Mouse (Mus musculus) hindbrain, embryonic 10.5 days (tissue): Measurements from ENCODE around the gene Cdc42bpg. TPM values are rescaled to one million over a fixed set of nuclear protein-coding genes. Genes with fewer than 3 reads are reported as not detected.

Source experiments
- DNase-seq: peaks from one replicate; pipeline ENCODE4 v3.0.0-alpha.2; 2017; ENCODE audit warnings: low spot score
- H3K27ac ChIP-seq: fragments of 300-500 bp; sonication (generic); 2 replicates; pipeline ENCODE4 v1.5.1; 2016; ENCODE audit warnings: mild to moderate bottlenecking, moderate library complexity
- H3K27me3 ChIP-seq: fragments of 300-500 bp; sonication (generic); 2 replicates; pipeline ENCODE4 v1.6.1; 2016; ENCODE audit warnings: mild to moderate bottlenecking; ENCODE audit not compliant: poor library complexity, insufficient read depth, severe bottlenecking
- H3K36me3 ChIP-seq: fragments of 300-500 bp; sonication (generic); 2 replicates; pipeline ENCODE4 v1.6.1; 2016; ENCODE audit warnings: mild to moderate bottlenecking, moderate library complexity
- H3K4me1 ChIP-seq: fragments of 300-500 bp; sonication (generic); replicated peaks from 2 replicates; pipeline ENCODE4 v1.6.1; 2016; ENCODE audit warnings: mild to moderate bottlenecking
- H3K4me3 ChIP-seq: fragments of 300-500 bp; sonication (generic); 2 replicates; pipeline ENCODE4 v1.5.1; 2016; ENCODE audit warnings: mild to moderate bottlenecking, moderate library complexity
- H3K9me3 ChIP-seq: fragments of 300-500 bp; sonication (generic); 2 replicates; pipeline ENCODE4 v1.6.1; 2016; ENCODE audit warnings: mild to moderate bottlenecking, moderate library complexity
- WGBS: fragments of 180-500 bp; shearing (Covaris S2); methylation state at CpG from one replicate; pipeline ENCODE4 v1.1.7; 2016; 5-methylcytosine and 5-hydroxymethylcytosine counted together
- polyA plus RNA-seq: library from polyadenylated mRNA; unstranded; fragments of >200 nt; fragmentation: Nextera tagmentation; extraction: Ambion mirVana; gene quantifications from 2 replicates; pipeline ENCODE4 v1.2.1, GENCODE M21; 2016

The Cdc42bpg gene
- polyA plus RNA-seq, 1 experiment from 2014 or later = 0.37 TPM

GRCm38 (mm10) chr19:6331719-6332516 is 25.7 kb downstream of the Cdc42bpg start:
- peak overlapping the region; percentile 82 for H3K27ac ChIP-seq
- DNase-seq = peak; percentile 58
- peak overlapping the region; percentile 38 for H3K4me3 ChIP-seq
- peaks cover 36% of the 10 kb centered on the region for H3K4me1 ChIP-seq
- no peaks in the 10 kb centered on the region for H3K9me3 ChIP-seq
- no peaks in the 10 kb centered on the region for H3K27me3 ChIP-seq
- peaks cover 5% of the 10 kb centered on the region for H3K36me3 ChIP-seq
- 23% methylated on average over 13 of the region's 13 CpGs for WGBS

GRCm38 (mm10) chr19:6333761-6334595 is 27.7 kb downstream of the Cdc42bpg start:
- no peaks in the 10 kb centered on the region for H3K27me3 ChIP-seq
- peak overlapping the region; percentile 90 for H3K27ac ChIP-seq
- H3K4me1 ChIP-seq = peaks cover 44% of the 10 kb centered on the region
- peaks cover 25% of the 10 kb centered on the region for H3K36me3 ChIP-seq
- H3K4me3 ChIP-seq = peak overlapping the region; percentile 85
- 74% methylated on average over 9 of the region's 9 CpGs for WGBS
- DNase-seq = no peak
- H3K9me3 ChIP-seq = no peaks in the 10 kb centered on the region

GRCm38 (mm10) chr19:6334673-6335457 is 28.6 kb downstream of the Cdc42bpg start, which contains the start of gene Men1:
Men1 (plus strand) TSS chr19:6334979.
- Histone ChIP-seq H3K27ac (peak within 1 kb of the TSS; percentile 90), H3K9me3 (no peaks in the 10 kb centered on the region), H3K36me3 (peaks cover 34% of the 10 kb centered on the region), H3K4me3 (peak within 1 kb of the TSS; percentile 85), H3K4me1 (peaks cover 52% of the 10 kb centered on the region), H3K27me3 (no peaks in the 10 kb centered on the region)
- peak; percentile 95 for DNase-seq
- under 1% methylated on average over 43 of the region's 43 CpGs for WGBS

GRCm38 (mm10) chr19:6335458-6335827 is 29.2 kb downstream of the Cdc42bpg start:
- H3K4me1 ChIP-seq = peaks cover 57% of the 10 kb centered on the region
- peak overlapping the region; percentile 85 for H3K4me3 ChIP-seq
- H3K27ac ChIP-seq = peak overlapping the region; percentile 90
- no peaks in the 10 kb centered on the region for H3K27me3 ChIP-seq
- no peaks in the 10 kb centered on the region for H3K9me3 ChIP-seq
- peaks cover 40% of the 10 kb centered on the region for H3K36me3 ChIP-seq
- under 1% methylated on average over 25 of the region's 25 CpGs for WGBS
- DNase-seq = no peak

- 93% methylated on average over 10 of the region's 10 CpGs for WGBS
- H3K4me3 ChIP-seq = peak overlapping the region; percentile 85
- H3K36me3 ChIP-seq = peaks cover 42% of the 10 kb centered on the region
Observed at GRCm38 (mm10) chr19:6336920-6337319, 30.7 kb downstream of the Cdc42bpg start.

GRCm38 (mm10) chr19:6338171-6338570 is 31.9 kb downstream of the Cdc42bpg start:
- no peak overlapping the region; the same call in 1 of the 2 replicates for H3K4me3 ChIP-seq
- no peak overlapping the region for H3K27ac ChIP-seq
- H3K27me3 ChIP-seq = peaks cover 5% of the 10 kb centered on the region; the same call in 1 of the 2 replicates
- peaks cover 54% of the 10 kb centered on the region for H3K36me3 ChIP-seq
- no peaks in the 10 kb centered on the region for H3K9me3 ChIP-seq
- WGBS = 93% methylated on average over 7 of the region's 7 CpGs
- H3K4me1 ChIP-seq = peaks cover 72% of the 10 kb centered on the region
- DNase-seq = no peak

More at GRCm38 (mm10) chr19:6336920-6337319, 30.7 kb downstream of the Cdc42bpg start:
- no peak for DNase-seq
- 0 out of 2 replicates have a peak overlapping the region, but pooled peaks have one; percentile 42 for H3K27ac ChIP-seq
- H3K27me3 ChIP-seq = peaks cover 5% of the 10 kb centered on the region; the same call in 1 of the 2 replicates
- H3K9me3 ChIP-seq = no peaks in the 10 kb centered on the region
- H3K4me1 ChIP-seq = peaks cover 64% of the 10 kb centered on the region

GRCm38 (mm10) chr19:6338716-6339115 is 32.5 kb downstream of the Cdc42bpg start:
- Histone ChIP-seq H3K4me3 (peak overlapping the region; percentile 76; the same call in 1 of the 2 replicates), H3K36me3 (peaks cover 60% of the 10 kb centered on the region), H3K9me3 (no peaks in the 10 kb centered on the region), H3K4me1 (peaks cover 74% of the 10 kb centered on the region), H3K27me3 (peaks cover 5% of the 10 kb centered on the region; the same call in 1 of the 2 replicates), H3K27ac (no peak overlapping the region)
- 92% methylated on average over 11 of the region's 11 CpGs for WGBS
- no peak for DNase-seq

GRCm38 (mm10) chr19:6339191-6339590 is 32.9 kb downstream of the Cdc42bpg start:
- WGBS = 94% methylated on average over 6 of the region's 6 CpGs
- peaks cover 72% of the 10 kb centered on the region for H3K4me1 ChIP-seq
- no peak for DNase-seq
- no peaks in the 10 kb centered on the region for H3K9me3 ChIP-seq
- peaks cover 5% of the 10 kb centered on the region; the same call in 1 of the 2 replicates for H3K27me3 ChIP-seq
- H3K27ac ChIP-seq = no peak overlapping the region
- peaks cover 64% of the 10 kb centered on the region for H3K36me3 ChIP-seq
- peak overlapping the region; percentile 76 for H3K4me3 ChIP-seq

- 70% methylated on average over 15 of the region's 15 CpGs for WGBS
- peaks cover 5% of the 10 kb centered on the region; the same call in 1 of the 2 replicates for H3K27me3 ChIP-seq
- DNase-seq = no peak
- no peak overlapping the region for H3K27ac ChIP-seq
- H3K4me1 ChIP-seq = peaks cover 66% of the 10 kb centered on the region
- H3K36me3 ChIP-seq = peaks cover 72% of the 10 kb centered on the region
- H3K9me3 ChIP-seq = no peaks in the 10 kb centered on the region
- peak overlapping the region; percentile 76; the same call in 1 of the 2 replicates for H3K4me3 ChIP-seq
Observed at GRCm38 (mm10) chr19:6339890-6340504, 33.7 kb downstream of the Cdc42bpg start.

GRCm38 (mm10) chr19:6340524-6341452 is 34.5 kb downstream of the Cdc42bpg start, which contains the start of gene Map4k2:
Map4k2 (plus strand) TSS chr19:6341135.
- 7% methylated on average over 72 of the region's 72 CpGs for WGBS
- Histone ChIP-seq H3K4me1 (peaks cover 63% of the 10 kb centered on the region), H3K27me3 (peaks cover 5% of the 10 kb centered on the region; the same call in 1 of the 2 replicates), H3K9me3 (no peaks in the 10 kb centered on the region), H3K36me3 (peaks cover 80% of the 10 kb centered on the region), H3K4me3 (peak within 1 kb of the TSS; percentile 76), H3K27ac (peak within 1 kb of the TSS; percentile 87)
- peak; percentile 74 for DNase-seq
